In genomic region chr12:100520794-100521186, GRCm38 (mm10) we compare ENCODE assay signal across 8 mouse cellular contexts. TPM values are rescaled to one million over a fixed set of nuclear protein-coding genes. Genes with fewer than 3 reads are reported as not detected.
DNase-seq lines count a peak whose midpoint lies in the region; ATAC-seq lines count a peak whose summit lies in the region.

Gene Ttc7b (minus strand): TSS chr12:100520826.

- 2% methylated on average over 38 of the region's 42 CpGs for WGBS in hindbrain, embryonic 12.5 days

- H3K36me3 ChIP-seq in hindbrain, embryonic 12.5 days = no peaks in the 10 kb centered on the region

- H3K4me3 ChIP-seq in hindbrain, embryonic 12.5 days = peak within 1 kb of the TSS; percentile 87

- peaks cover 18% of the 10 kb centered on the region for H3K4me1 ChIP-seq in hindbrain, embryonic 12.5 days

- peak within 1 kb of the TSS; percentile 86 for H3K4me2 ChIP-seq in hindbrain, embryonic 12.5 days (replicated peaks)

- H3K27me3 ChIP-seq in hindbrain, embryonic 12.5 days = no peaks in the 10 kb centered on the region

- no peaks in the 10 kb centered on the region for H3K9me3 ChIP-seq in hindbrain, embryonic 12.5 days (replicated peaks)

- peak; percentile 79 for ATAC-seq in hindbrain, embryonic 12.5 days (ENCODE audit: low FRiP score)

- DNase-seq in left cerebral cortex, adult 18-20 months (ENCODE audit: low spot score in 2 of 2) = peak; percentile 44 to 65
- DNase-seq in left cerebral cortex, adult 11 months (ENCODE audit: low spot score) = no peak
- DNase-seq in cerebellum, adult 18-20 months = peak; percentile 62 to 87
- peak; percentile 51 for DNase-seq in gastrocnemius, adult 18-20 months (ENCODE audit: low spot score)
- peak; percentile 40 to 55 for DNase-seq in layer of hippocampus, postnatal 36 days
- DNase-seq in lung, postnatal 36 days = peak; percentile 56
- DNase-seq in retina, postnatal 7 days (ENCODE audit: low read depth, low spot score) = peak; percentile 44

- peak within 1 kb of the TSS; percentile 96 for H3K9ac ChIP-seq in hindbrain, embryonic 12.5 days

- peak within 1 kb of the TSS; percentile 84 for H3K27ac ChIP-seq in hindbrain, embryonic 12.5 days

RNA-seq across cellular contexts. Expression of gene Ttc7b, which starts in this region (rescaled TPM):
- total RNA-seq in left cerebral cortex, adult 18-20 months (2021) = 100 to 1,000 TPM; 220 to 240 TPM
- total RNA-seq in gastrocnemius, adult 18-20 months (2021) = 100 to 1,000 TPM; 141 to 168 TPM
- 5.1 and 6.1 TPM in 2 replicates for polyA plus RNA-seq in hindbrain, embryonic 12.5 days (2016; fragmentation: Nextera tagmentation; extraction: Ambion mirVana)
- total RNA-seq in layer of hippocampus, postnatal 36 days (2021) = 100 to 1,000 TPM; 160 to 183 TPM
